Mouse (Mus musculus): ENCODE results near the gene Acox2.

The Acox2 gene

DNA sequence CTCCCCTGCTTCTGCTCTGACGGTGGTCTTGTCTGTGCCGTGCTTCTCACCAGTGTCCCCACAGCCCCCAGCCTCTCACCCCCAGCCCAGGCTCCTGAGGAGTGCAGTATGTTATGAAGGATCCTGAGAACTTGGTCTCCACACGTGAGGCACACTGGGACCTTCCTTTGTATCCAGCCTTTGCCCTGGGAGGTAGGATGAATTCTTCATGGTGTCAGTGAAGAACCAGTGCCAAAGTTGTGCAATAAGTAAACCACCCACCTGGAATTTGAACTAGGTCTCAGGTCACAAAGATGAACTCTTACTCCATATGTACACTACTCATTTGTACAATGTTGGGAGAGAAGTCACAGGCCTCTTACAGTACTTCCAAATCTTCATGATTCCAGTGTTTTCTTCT lies at the start of gene Acox2:
Acox2 (minus strand) TSS at position 188 of the 400 bp plus-strand sequence.
- 94% methylated on average over 3 of the region's 3 CpGs for WGBS

- 70% methylated on average over 3 of the region's 3 CpGs for WGBS
These were observed 49.5 kb upstream of the Acox2 start for GRCm38 (mm10) chr14:8308650-8309049.

DNA sequence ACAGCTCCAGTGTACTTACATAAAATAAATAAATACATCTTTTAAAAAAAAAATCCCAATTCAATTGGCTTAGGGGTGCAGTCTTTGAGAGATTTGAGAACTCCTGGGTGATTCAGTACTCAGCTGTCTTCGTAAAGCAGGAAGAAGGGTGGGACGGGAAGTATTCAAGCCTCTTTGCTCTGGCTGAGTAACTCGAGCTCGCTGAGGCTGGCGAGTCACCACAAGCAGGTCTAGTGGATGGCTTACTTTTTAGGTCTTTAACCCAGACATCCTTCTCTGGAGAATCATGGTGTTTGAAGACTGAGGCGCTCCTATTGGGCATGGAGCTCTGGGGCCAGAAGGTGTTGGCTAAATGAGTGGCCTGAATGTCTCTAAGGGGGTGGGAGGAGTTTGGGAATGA lies 47.7 kb upstream of the Acox2 start:
- WGBS = 79% methylated on average over 6 of the region's 6 CpGs

- WGBS = 50% methylated on average over 3 of the region's 3 CpGs
These were observed 45.9 kb upstream of the Acox2 start for GRCm38 (mm10) chr14:8305014-8305413.

GRCm38 (mm10) chr14:8302687-8303086 lies 43.5 kb upstream of the Acox2 start:
- WGBS = 41% methylated on average over 10 of the region's 10 CpGs

DNA sequence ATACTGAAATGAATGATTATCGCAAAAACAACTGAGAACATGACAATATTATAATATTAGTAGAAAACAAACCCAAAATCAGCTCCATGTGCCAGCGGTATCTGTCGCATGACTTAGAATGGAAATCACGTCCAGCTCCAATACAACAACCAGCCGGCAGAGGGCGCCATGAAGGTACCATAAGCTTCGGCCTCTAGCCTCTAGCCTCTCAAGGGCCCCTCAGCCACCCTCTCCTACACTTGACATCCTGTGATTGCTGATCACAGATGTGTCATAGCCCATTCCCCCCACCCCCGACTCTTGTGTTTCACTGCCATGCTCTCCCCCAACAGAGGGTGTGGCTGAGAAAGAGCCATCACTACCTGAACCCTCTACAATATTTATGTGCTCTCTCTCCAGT lies 41.1 kb upstream of the Acox2 start:
- WGBS = 37% methylated on average over 8 of the region's 8 CpGs

DNA sequence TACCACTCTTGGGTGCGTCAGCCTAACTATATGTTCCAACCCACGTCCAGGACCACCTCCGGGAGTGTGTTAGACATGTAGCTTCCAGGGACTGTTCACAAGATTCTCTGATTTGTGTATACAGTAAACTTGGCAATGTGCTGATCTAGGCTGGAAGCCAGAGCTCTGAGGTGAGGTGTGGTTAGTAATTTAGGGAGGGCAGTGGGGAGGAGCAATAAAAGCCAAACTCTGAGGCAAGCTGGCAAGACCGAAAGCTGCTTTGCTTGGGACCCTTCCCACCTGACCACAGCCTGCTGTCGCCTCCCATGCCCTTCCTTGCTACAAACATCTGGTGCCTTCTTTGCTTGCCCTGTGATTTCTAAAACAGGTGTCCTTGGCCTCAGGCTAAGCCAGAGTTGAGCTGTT lies 38.7 kb upstream of the Acox2 start:
- WGBS = 64% methylated on average over 5 of the region's 5 CpGs

- WGBS = 94% methylated on average over 1 of the region's 1 CpGs
These were observed 35.1 kb upstream of the Acox2 start for GRCm38 (mm10) chr14:8294257-8294656.

- 83% methylated on average over 5 of the region's 5 CpGs for WGBS
These were observed 27.4 kb upstream of the Acox2 start for GRCm38 (mm10) chr14:8286595-8286994.

- WGBS = 91% methylated on average over 8 of the region's 8 CpGs
These were observed 12.1 kb upstream of the Acox2 start for GRCm38 (mm10) chr14:8271281-8271680.

DNA sequence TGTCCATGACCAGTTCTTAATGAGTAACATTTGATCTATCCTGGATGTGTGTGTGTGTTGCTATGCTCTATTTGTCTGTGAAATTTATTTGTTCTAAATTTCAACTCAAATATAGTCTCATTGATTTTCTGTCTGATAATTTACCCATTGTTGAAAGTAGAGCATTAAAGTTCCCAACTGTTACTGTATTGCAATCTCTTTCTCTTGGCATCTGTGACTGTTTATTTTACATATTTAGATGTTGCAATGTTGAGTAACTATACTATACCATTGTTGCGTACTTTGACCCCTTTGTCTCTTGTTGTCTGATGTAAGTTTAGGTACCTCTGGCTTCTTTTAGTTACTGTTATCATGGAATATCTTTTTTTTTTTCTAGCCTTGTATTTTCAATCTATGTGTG lies 5.2 kb upstream of the Acox2 start:
- 97% methylated on average over 1 of the region's 1 CpGs for WGBS

- WGBS = 68% methylated on average over 1 of the region's 1 CpGs
These were observed 3.1 kb upstream of the Acox2 start for GRCm38 (mm10) chr14:8262242-8262641.

- 88% methylated on average over 5 of the region's 5 CpGs for WGBS
These were observed 1.1 kb upstream of the Acox2 start for GRCm38 (mm10) chr14:8260214-8260613.

- WGBS = 82% methylated on average over 3 of the region's 3 CpGs
These were observed 401 bp downstream of the Acox2 start for GRCm38 (mm10) chr14:8258752-8259151.

DNA sequence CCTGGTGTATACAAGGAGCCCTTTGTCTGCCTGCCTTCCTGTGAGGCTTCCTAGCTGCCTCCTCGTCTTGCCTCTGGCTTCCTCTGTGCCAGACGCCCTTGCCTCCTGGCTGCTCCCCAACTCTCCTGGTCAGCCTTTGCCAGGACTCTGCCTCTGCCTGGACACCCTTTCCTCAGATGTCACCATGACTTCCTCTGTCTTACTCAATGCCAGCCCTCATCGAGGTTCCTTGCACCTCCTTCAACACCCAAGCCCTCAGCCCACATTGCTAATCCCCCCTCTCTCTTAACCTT lies 872 bp downstream of the Acox2 start:
- 63% methylated on average over 3 of the region's 3 CpGs for WGBS

GRCm38 (mm10) chr14:8257521-8258334 lies 1.4 kb downstream of the Acox2 start:
- WGBS = 62% methylated on average over 7 of the region's 7 CpGs

DNA sequence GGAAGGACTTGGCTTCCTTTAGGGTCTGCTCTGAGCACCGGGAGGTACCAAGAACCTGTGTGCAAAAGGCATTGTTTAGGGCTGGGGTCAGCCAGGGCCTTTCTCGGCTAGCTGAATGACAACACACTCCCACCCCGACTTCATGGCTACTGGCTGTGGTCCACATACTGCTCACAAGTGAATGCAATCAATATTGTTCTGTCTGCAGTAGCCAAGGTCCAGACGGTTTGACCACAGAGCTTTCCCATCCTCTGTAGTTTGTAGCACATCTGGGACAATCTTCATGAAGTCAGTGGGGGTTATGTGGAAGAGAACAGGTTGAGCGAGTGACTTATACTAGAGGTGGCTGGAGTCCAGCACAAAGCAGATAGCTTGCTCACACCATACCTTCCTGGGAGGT lies 2.3 kb downstream of the Acox2 start:
- WGBS = 81% methylated on average over 5 of the region's 5 CpGs

DNA sequence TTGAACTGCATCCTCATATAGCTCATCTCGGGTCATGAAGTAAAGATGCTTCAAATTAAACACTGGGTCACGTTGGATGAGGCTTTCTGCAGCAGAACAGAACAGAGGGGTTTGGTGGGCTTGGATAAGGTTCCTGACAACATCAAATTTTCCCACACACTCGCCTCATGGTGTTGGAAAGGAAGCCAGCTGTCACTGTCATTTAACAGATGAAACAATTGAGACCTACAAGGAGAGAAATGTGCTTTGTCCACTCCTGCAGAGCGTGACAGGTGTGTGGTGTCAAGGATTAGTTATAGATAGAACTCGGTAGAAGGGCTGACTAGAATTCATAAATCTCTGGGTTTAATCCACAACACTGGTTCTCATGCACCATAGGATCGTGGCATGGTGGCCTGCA lies 3.1 kb downstream of the Acox2 start:
- WGBS = 87% methylated on average over 6 of the region's 6 CpGs

DNA sequence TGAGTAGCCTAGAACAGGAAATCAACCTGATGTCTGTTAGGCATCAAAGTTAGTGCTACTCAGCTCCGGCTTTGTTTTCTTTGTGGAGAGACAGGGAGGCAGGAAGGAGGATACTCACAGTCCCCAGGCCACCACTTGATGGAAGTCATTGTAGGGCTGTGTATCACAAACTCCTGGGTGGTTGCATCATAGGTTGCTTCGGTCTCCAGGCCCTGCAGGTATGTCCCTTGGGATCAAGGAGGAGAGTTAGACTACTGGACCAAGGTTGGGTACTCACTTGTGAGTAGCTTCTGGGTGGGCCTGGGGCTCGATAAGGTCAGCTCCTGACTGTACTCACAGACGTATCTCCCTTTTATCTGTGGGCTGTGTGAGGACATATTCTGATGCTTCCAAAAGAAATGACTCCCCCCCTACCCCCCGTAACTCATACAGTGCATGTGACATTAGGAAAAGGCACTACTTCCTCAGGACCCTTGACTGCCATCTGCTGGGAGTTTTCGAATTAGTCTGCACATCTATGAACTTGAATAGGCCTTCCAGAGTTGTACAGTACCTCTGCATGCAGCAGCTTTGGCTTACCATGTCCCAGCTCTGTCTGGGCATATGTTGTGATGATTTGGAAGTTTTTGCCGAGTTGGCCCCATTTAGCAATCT lies 4.0 kb downstream of the Acox2 start:
- WGBS = 59% methylated on average over 7 of the region's 7 CpGs

GRCm38 (mm10) chr14:8251330-8251885 lies 7.7 kb downstream of the Acox2 start:
- 96% methylated on average over 8 of the region's 8 CpGs for WGBS

GRCm38 (mm10) chr14:8250141-8250871 lies 8.8 kb downstream of the Acox2 start:
- WGBS = 92% methylated on average over 9 of the region's 9 CpGs

DNA sequence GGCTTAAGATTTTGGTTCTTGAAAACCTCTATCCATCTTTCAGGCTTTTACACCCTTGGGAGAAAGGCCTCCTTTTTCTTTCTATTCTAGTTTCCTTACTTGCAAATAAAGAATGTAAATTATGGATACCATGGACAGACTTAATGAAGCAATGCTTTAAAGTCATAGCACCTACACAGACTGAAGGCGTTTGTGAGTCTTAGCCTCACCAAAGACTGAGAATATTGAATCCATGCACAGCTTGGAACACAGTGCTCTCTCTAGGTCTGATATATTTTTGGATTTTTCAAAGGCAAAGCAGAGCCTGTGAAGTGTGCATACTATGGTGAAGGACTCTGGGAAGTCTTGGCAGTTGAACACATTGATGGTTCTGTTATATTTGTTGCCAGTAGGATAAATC lies 9.9 kb downstream of the Acox2 start:
- WGBS = 45% methylated on average over 1 of the region's 1 CpGs

- WGBS = 81% methylated on average over 8 of the region's 8 CpGs
These were observed 12.3 kb downstream of the Acox2 start for GRCm38 (mm10) chr14:8246878-8247277.
